Mouse (Mus musculus) ovary, postnatal 14 days (tissue): ENCODE data around the gene Cdkn2d.
"Not testable (repeated sequence)": the region's sequence is repeated elsewhere in the genome, so short reads cannot be mapped to it uniquely, and the experiment has no call there.

Experiments
- DNase-seq: peaks from one replicate; pipeline ENCODE4 v3.0.0; 2022; ENCODE audit warnings: low spot score

The Cdkn2d gene

GRCm38 (mm10) chr9:21318792-21319191 lies 27.6 kb upstream of the Cdkn2d start:
- DNase-seq: no peak

DNA sequence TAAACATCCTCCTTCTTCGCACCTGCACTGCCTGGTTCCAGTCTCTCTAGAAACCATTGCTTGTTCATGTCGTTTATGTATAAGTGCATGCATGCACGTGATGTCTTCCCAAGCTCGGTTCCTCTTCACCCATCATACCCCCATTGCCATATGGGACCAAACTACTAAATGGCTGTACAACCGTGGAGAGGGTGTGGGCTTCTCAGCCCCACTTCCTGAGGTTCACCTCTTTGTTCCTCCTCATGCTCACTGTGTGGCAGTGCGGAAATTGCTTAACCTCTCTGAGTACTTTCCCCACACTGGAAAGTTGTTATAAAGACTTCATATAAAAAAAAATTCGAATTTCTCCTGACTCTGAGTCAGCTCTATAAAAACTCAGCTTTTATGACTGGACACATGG lies 25.5 kb upstream of the Cdkn2d start:
- DNase-seq: no peak

GRCm38 (mm10) chr9:21315421-21315820 lies 24.2 kb upstream of the Cdkn2d start:
- no peak for DNase-seq

DNA sequence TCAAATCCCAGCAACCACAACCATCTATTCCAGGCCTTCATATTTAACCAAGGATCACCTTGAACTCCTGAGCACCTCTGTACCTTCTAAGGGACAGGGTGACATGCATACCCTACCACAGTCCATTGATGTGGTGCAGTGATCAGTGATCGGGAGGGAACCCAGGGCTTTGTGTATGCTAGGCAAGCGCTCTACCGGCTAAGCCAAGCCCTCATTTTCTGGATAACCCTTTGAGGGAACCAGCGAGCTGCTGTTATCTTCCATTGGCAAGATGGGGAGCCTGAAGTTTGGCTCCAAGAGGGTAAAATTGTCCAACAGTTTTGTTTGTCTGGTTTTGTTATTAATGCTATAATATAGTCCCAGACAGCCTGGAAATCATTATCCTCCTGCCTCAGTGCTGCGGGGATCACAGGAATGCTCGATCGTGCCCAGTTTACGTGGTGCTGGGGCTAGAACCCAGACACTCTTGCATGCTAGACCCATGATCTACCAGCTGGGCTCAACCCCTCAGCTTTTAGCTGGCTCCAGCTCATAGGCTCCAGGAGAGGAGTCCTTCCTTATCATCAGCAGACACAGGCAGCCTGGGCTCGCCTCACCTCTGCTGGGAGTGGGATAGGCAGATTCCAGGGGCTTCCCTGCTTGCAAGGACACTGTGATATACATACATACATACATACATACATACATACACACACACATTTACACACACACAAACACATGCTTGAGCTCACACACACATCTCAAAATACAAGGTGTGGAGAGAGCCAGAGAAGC lies 23.3 kb upstream of the Cdkn2d start:
- DNase-seq: no peak

DNA sequence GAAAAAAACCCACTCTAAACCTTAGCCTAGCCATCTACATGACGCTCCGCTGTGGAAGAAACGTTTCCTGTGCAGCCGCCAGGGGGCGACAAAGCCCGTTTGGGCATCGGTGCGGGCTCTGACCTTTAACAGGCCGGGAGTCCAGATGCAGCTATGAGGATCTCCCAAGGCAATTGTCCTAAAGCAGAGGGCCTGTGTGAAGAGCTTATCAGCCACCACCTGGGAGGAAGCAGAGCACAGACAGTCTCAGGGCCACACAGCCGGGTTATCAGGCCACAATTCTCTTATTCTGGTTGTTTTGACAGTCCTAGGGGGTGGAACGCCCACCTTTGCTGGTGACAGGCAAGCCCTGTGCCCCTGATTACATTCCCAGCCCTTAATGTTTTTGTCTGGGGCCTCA lies 22.2 kb upstream of the Cdkn2d start:
- DNase-seq: peak; percentile 89

DNA sequence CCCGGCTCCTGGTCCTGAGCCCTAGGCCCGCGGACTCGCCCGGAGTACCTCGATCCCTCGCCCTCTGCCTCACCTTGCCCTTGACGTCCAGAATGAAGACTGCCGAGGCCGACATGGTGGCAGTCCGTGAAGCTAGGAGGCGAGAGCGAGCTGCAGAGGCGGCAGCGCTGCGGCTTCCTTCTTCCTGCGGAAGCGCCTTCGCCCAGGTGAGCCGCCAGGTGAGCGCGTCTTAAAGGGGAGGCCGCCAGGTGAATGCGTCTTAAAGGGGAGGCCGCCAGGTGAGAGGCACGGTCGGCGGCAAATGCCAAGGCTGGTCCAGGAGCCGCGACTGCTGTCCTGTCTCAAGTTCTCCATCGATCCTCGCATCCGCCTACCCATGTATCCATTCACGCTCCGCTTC lies 20.9 kb upstream of the Cdkn2d start, which contains the start of gene Ap1m2:
Gene Ap1m2 (minus strand): TSS at position 204 of the 400 bp plus-strand sequence.
- DNase-seq: peak; percentile 23

DNA sequence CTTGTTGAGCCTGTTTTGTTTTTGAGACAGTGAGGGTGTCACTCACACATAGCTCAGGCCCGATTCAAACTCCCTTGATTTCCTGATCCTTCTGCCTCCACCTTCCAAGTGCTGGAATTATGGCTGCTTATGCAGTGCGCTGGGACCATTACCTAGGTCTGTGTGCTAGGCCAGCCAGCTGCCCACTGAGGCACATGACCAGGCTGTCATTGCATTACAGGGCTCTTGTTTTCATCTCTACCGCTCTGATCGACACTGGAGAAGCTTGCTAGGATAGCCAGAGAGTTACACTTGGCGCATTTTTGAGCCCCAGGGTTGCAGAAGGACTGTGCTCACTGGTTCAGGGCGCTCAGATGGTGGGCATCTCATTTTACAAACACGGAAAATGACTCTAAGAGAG lies 20.5 kb upstream of the Cdkn2d start:
- DNase-seq: no peak

DNA sequence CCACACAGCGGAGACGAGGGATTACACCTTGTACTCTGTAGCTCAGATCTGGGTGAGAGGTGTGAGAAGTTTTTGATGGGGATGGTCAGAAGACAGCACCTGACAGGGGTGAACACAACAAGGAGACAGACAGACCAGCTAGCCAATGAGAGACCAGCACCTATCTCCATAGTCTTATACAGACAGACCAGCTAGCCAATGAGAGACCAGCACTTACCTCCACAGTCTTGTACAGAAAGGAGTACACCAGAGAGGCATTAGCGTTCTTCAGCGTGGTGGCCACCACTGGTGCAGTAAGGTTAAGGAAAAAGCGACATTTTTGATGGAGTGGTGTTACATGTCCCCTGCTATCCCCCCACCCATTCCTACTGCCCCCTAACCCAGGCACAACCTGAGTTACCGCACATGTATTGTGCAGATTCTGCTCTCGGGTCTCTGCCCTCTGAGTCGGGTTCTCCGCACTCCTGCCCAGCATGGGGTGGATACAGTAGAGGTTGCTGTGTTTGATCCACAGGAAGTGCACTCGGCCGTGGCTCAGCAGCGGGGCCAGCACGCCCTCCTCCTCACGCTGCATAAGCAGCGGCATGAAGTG lies 18.0 kb upstream of the Cdkn2d start:
- no peak for DNase-seq

DNA sequence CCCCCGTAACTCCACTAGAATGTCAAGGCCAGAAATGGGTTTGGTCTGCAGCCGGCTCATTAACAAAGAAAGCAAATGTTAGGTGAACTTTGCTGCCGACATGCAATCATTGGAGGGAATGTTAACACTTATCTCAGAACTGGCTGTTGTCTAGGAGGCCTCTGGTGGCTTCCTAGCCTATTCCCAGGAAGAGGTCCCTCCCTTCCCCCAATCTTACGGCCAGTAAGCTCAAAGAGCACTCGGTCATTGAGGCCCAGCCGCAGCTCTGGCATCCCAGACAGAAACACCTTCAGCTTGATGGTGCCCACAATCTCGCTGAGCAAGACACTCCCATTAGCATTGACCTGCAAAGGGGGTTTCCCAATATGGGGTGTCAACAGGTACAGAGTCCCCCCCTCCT lies 13.9 kb upstream of the Cdkn2d start:
- DNase-seq: no peak

GRCm38 (mm10) chr9:21299014-21299413 lies 7.8 kb upstream of the Cdkn2d start:
- no peak for DNase-seq

DNA sequence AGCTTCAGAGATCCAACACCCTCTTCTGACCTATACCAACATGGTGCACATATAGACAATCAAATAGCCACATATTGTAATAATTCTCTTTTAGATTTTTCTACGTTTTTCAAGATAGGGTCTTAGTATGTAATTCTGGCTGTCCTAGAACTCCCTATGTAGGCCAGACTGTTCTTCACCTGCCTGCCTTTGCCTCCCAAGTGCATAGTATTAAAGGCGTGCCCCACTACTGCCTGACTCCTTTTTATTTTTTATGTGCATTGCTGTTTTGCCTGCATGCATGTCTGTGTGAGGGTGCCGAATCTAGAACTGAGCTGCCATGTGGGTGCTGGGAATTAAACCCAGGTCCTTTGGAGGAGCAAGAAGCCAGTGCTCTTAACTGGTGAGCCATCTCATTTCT lies 1.1 kb upstream of the Cdkn2d start:
- DNase-seq: no peak

DNA sequence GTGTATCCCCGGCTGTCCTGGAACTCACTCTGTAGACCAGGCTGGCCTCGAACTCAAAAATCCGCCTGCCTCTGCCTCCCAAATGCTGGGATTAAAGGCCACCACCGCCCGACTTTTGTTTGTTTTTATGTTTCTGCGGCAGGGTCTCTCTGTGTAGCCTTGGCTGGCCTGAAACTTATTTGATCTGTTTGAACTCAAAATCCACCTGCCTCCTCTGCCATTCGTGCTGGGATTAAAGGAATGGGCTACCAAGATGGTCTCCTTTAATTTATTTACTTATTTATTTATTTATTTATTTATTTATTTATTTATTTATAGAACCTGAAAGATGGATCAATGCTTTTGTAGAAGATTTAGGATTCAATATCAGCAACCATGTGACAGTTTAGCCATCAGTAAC lies 661 bp upstream of the Cdkn2d start:
- DNase-seq: not testable (repeated sequence)

DNA sequence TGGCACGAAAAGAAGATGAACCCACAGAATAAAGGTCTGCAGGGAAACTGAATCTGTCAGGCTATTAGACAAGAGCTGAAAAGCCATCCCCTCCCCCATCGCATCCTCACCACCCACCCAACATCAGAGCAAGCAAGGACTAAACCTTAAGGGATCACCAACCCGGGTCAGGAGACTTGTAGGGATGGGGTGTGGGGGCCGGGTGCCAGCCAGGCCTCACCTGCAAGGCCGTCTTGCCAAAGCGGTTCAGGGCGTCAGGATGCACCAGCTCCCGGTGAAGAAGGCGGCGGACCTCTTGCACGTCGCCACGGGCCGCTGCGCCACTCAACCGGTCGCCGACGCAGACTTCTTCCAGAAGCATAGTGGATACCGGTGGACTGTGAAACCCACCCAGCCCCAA lies 618 bp downstream of the Cdkn2d start:
- peak; percentile 24 for DNase-seq

GRCm38 (mm10) chr9:21289337-21289671 lies 1.9 kb downstream of the Cdkn2d start:
- no peak for DNase-seq

GRCm38 (mm10) chr9:21288404-21289336 lies 2.5 kb downstream of the Cdkn2d start:
- no peak for DNase-seq

DNA sequence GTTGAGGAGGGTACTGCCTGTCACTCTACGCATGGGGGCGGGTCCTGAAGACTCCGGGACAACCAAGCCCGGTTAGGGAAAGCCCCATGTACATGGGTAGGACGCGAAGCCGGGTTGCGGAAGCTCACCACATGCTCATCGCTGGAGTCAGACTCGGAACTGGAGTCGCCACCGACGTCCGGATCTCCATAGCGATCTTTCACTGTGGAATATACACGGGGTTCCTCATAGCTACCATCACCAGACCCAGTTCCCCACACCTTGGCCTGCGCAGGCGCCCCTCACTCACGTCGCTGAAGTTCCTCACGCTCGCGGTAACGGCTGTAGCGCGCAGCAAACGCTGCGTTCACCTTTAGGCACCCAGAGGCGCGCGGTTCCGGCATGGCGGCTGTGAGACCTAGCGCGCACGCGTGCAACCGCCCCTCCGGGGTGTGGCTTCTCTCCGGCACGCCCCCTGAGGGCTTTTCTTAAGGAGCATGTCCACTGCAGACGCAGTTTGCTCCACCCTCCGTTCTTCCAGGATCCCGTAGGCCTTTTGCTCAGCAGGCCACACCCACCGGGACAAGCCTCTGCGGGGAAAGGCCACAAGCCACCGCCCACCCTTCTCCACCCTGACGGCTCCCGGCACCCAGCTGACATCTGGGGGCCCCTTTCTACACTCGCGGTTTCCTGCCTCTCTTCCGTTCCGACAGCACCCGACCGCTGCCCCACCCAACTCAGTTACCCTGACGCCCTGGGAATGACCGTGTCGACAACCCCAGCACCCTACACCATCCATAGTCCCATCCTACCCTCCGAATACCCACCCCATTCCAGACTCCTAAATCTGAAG lies 3.4 kb downstream of the Cdkn2d start, which contains the start of gene Kri1:
Gene Kri1 (minus strand): TSS at position 399 of the 832 bp plus-strand sequence.
- DNase-seq: peak; percentile 96

- no peak for DNase-seq
These were observed 4.5 kb downstream of the Cdkn2d start for GRCm38 (mm10) chr9:21286753-21287152.

- DNase-seq: no peak
These were observed 7.2 kb downstream of the Cdkn2d start for GRCm38 (mm10) chr9:21283994-21284393.

DNA sequence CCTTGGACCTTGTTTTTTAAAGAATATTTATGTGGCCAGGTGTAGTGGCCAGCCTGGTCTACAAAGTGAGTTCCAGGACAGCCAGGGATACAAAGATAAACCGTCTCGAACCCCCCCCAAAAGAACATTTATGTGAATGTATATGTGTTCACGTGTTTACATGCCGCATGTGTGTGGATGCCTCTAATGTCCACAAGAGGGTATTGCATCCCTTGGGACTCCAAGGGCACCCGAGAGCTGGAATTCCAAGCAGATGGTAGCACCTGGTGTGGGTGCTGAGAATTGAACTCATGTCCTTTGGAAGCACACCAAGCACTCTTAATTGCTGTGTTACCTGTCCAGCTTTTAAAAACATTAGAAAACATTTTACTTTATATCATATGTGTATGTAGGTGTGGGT lies 7.6 kb downstream of the Cdkn2d start:
- DNase-seq: no peak

GRCm38 (mm10) chr9:21277776-21278175 lies 13.4 kb downstream of the Cdkn2d start:
- no peak for DNase-seq

GRCm38 (mm10) chr9:21276307-21276706 lies 14.9 kb downstream of the Cdkn2d start:
- DNase-seq: no peak

- DNase-seq: no peak
These were observed 15.5 kb downstream of the Cdkn2d start for GRCm38 (mm10) chr9:21275727-21276126.
